Mouse (Mus musculus): ENCODE measurements around the gene Tmem222.

DNA sequence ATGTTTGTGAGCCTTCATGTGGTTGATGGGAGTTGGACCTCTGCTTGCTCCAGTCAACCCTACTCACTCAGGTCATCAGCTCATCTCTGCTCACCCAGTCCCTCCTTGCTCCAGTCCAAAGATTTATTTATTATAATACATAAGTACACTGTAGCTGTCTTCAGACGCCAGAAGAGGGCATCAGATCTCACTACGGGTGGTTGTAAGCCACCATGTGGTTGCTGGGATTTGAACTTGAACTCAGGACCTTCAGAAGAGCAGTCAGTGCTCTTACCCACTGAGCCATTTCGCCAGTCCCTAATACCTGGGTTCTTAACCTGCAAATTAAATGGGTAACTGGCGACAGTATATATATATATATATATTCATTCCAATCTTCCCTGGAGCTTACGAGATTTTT, 42.2 kb downstream of the Tmem222 start:
- TF ChIP-seq POLR2A (IDR thresholded peaks at IDR 0.05; ENCODE audit: insufficient read depth, low read length) (no peak), CTCF (IDR thresholded peaks at IDR 0.05; ENCODE audit: low read depth, low read length) (no peak), EP300 (IDR thresholded peaks at IDR 0.05; ENCODE audit: insufficient read depth, low read depth, low read length) (no peak)

Measured in ES-Bruce4 (cell line).